Mouse (Mus musculus) E14TG2a.4 (cell line): Measurements from ENCODE around the gene Cops3.
"Not testable (repeated sequence)": the region's sequence is repeated elsewhere in the genome, so short reads cannot be mapped to it uniquely, and the experiment has no call there.

Experiments
- H3K27me3 ChIP-seq: 2 replicates; pipeline ENCODE4 v1.6.1; 2014; ENCODE audit warnings: low read length, control low read depth; ENCODE audit not compliant: insufficient read depth
- H3K36me3 ChIP-seq: 2 replicates; pipeline ENCODE4 v1.6.1; 2014; ENCODE audit warnings: low read length, control low read depth; ENCODE audit not compliant: insufficient read depth
- H3K4me1 ChIP-seq: replicated peaks from 2 replicates; pipeline ENCODE4 v1.6.1; 2014; ENCODE audit warnings: low read depth, low read length, control low read depth
- H3K4me3 ChIP-seq: replicated peaks from 2 replicates; pipeline ENCODE4 v1.5.1; 2014; ENCODE audit warnings: mild to moderate bottlenecking, low read length
- H3K9me3 ChIP-seq: 2 replicates; pipeline ENCODE4 v1.6.1; 2014; ENCODE audit warnings: low read length, control low read depth
- CTCF ChIP-seq: conservative IDR thresholded peaks from 2 replicates; pipeline ENCODE4 v1.5.1; 2014; ENCODE audit warnings: low read length
- NANOG ChIP-seq: IDR thresholded peaks from 2 replicates; pipeline ENCODE4 v1.6.1; 2014; ENCODE audit warnings: borderline replicate concordance, low read length, mixed read lengths
- POU5F1 ChIP-seq: IDR thresholded peaks from 2 replicates; pipeline ENCODE4 v1.6.1; 2014; ENCODE audit warnings: low read length, borderline replicate concordance

The Cops3 gene

DNA sequence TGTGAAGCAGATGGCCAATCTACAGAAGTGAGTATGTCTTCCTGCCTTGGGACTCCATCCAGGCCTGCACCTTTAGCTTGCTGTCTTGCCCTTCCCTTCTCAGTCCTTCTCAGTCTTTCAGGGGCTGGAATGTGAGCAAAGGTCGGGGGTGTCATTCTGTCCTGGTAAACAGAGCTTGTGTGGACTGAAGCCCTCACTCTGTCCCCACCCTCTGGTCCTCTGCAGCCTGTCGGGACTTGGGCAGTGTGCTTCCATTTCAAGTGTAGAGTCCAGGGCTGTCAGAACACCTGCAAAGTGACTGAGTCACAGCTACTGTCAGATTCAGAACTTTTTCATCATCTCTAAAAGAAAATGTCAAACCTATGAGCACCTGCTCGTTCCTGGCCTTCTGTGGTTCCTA, 13.2 kb upstream of the Cops3 start:
- no peak overlapping the region for H3K4me3 ChIP-seq
- no peaks in the 10 kb centered on the region for H3K36me3 ChIP-seq
- TF ChIP-seq CTCF (no peak), NANOG (no peak), POU5F1 (no peak)
- H3K27me3 ChIP-seq = peaks cover 22% of the 10 kb centered on the region
- peaks cover 13% of the 10 kb centered on the region for H3K4me1 ChIP-seq
- H3K9me3 ChIP-seq = no peaks in the 10 kb centered on the region

DNA sequence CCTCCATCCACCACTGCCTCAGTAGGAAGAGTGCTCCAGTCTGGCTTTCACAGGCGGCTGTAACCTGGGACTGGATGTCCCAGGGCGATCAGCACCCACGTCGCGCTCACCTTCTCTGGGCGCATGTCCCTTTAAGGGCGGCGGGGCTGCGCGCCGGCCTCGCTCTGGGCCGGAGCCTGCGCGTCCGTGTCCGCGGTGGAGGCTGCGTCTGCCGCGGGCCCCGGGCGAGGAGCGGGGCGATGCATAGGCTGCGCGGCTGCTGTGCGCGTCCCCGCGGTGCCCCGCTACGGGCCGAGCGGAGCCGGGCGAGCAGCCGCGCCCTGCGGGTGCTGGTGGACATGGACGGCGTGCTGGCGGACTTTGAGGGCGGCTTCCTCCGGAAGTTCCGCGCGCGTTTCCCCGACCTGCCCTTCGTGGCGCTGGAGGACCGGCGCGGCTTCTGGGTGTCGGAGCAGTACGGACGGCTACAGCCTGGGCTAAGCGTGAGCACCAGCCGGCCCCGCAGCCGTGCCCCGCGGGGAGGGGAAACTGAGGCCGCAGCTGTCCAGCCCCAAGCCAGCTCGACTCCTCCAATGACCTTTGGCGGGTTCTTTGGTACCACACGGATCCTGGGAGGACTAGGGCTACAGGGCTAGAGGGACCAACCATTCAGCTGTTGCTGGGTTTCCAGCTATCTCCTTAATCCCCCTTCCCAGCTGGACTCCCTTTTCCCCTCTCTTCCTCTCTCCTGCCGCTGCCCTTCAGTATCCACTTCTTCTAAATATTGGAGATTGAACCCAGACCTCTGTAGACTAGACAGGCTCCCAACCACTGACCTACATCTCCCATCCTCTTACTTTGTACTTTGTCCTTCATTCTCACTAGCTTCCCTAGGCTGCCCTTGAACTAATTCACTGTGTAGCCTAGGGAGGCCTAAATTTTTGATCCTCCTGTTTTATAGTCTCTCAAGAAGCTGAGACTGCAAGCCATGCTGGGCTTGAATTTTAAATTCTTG, 8.6 kb upstream of the Cops3 start:
- Histone ChIP-seq H3K4me3 (peak overlapping the region; percentile 87), H3K9me3 (0 out of 2 replicates have a peak, but pooled peaks cover 5% of the 10 kb centered on the region), H3K36me3 (no peaks in the 10 kb centered on the region), H3K4me1 (peaks cover 17% of the 10 kb centered on the region), H3K27me3 (peaks cover 22% of the 10 kb centered on the region)
- TF ChIP-seq NANOG (no peak), CTCF (no peak), POU5F1 (no peak)

DNA sequence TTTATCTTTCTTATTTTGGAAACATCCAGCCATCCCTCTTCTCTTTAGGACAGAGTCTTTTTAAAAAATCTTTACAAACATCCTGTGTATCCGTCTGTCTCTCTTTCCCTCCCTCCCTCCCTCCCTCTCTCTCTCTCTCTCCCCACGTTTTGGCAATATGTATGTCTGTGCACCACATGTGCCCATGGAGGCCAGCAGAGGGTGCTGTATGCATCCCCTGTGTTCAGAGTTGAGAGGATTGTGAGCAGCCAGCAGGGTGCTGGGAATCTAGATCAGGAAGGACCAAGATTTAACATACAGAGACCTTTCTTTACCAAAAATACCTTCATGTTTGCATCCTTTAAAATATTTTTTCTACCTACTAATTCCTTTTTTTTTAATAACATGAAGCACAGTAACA, 7.5 kb upstream of the Cops3 start:
- Histone ChIP-seq H3K36me3 (no peaks in the 10 kb centered on the region), H3K4me1 (peaks cover 8% of the 10 kb centered on the region), H3K9me3 (0 out of 2 replicates have a peak, but pooled peaks cover 5% of the 10 kb centered on the region), H3K27me3 (peaks cover 22% of the 10 kb centered on the region), H3K4me3 (peak overlapping the region; percentile 87; the same call in 1 of the 2 replicates)
- TF ChIP-seq CTCF = peak; percentile 31
- TF ChIP-seq POU5F1 = no peak

DNA sequence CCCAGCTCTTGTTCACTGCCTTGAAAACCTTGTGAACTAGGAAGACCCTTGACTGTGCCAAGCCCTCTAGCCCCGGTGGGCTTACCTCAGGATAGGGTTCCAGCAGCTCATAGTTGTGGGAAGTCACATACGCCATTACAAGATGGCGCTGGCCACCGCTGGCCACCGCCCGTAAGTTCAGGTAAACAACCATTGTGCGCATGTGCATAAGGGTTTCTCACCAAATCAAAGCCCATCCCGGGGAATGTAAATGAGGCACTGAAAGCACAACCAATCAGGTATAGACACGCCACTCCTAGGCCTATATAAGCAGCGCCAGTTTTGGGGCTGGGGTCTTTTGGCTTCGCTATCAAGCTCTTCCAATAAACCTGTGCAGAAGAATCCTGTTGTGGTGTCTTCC, 6.7 kb upstream of the Cops3 start:
- Histone ChIP-seq H3K27me3 (peaks cover 22% of the 10 kb centered on the region), H3K36me3 (no peaks in the 10 kb centered on the region), H3K9me3 (0 out of 2 replicates have a peak, but pooled peaks cover 5% of the 10 kb centered on the region), H3K4me3 (no peak overlapping the region), H3K4me1 (peaks cover 8% of the 10 kb centered on the region)
- TF ChIP-seq NANOG (no peak), CTCF (no peak), POU5F1 (no peak)

DNA sequence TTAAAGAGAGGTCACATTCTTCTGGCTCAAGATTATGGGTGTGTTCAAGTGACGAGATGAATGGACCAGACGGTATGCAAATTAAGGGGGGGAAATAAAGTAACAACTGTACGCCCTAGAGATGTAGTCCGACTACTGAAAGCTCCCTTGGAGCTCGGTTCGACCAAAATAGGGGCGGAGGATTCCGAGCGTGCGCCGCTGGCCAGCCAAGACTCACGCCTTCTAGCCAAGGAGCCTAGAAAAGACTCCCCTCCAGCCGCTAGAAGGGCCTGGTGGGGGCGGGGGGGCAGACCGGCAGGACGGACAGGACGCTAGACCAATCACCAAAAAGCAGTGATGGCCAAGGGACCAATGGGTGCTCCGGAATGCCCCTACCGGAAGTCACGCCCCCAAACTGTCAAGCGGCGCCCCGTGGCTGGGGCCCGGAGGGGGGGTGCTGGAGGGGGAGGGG, 605 bp downstream of the Cops3 start, which contains the start of gene Nt5m:
Gene Nt5m, plus strand, starts transcription at position 440 of the 451 bp plus-strand sequence.
- Histone ChIP-seq H3K4me1 (peaks cover 27% of the 10 kb centered on the region), H3K4me3 (peak within 1 kb of the TSS; percentile 99), H3K27me3 (no peaks in the 10 kb centered on the region), H3K36me3 (peaks cover 42% of the 10 kb centered on the region), H3K9me3 (no peaks in the 10 kb centered on the region)
- TF ChIP-seq NANOG (no peak), POU5F1 (no peak), CTCF (no peak)

DNA sequence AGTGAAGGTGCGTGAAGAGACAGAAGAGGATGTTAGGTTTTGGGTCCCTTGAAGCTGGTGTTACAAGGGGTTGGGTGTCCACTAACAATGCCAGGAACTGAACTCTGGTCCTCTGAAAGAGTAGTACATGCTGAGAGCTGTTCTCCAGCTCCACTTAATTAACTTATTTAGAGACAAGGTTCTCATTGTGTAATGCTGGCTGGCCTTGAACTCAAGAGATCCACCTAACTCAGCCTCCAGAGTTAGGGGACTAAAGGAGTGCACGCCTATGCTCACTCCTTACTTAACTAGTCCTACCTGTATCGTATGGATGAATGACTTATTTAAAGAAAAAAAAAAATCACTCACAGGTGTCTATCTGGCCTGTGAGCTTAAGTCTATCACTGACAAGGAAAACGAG, 1.2 kb downstream of the Cops3 start:
- H3K4me3 ChIP-seq = peak overlapping the region; percentile 99
- H3K9me3 ChIP-seq = no peaks in the 10 kb centered on the region
- H3K27me3 ChIP-seq = no peaks in the 10 kb centered on the region
- peaks cover 27% of the 10 kb centered on the region for H3K4me1 ChIP-seq
- TF ChIP-seq POU5F1 (no peak), CTCF (no peak), NANOG (no peak)
- peaks cover 48% of the 10 kb centered on the region for H3K36me3 ChIP-seq

DNA sequence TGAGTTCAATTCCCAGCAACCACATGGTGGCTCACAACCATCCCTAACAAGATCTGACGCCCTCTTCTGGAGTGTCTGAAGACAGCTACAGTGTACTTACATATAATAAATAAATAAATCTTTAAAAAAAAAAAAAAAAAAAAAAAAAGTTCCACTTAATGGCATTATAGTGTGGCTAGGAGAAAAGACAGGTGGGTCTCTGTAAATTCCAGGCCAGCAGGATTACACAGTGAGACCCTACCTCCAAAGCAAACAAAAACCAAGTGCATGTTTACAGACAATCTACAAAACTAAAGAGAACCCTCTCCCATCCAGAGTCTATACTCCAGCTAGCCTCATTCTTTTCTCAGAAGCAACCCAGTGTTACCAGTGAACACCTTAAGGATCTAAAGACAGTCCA, 1.8 kb downstream of the Cops3 start:
- Histone ChIP-seq H3K4me1 (peaks cover 27% of the 10 kb centered on the region), H3K36me3 (peaks cover 54% of the 10 kb centered on the region), H3K4me3 (peak overlapping the region; percentile 99)
- not testable (repeated sequence) for H3K9me3 ChIP-seq, H3K27me3 ChIP-seq

DNA sequence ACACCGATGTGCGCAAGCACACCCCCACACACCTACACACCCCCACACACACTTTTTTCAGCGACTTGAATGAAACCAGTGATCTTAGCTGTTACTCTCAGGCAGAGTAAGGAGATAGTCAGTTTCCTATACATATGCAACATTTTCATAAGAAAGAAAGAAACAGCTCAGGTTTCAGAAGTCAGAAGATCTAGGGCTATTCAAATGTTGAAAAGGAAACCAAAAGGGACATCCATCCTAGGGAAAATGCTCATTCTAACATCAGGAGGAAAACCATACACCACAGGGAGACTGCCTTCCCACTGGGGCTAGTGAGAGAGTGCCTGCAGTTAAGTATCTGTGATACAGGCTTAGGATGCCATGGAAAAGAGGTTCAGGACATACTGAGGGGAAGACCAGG, 18.0 kb downstream of the Cops3 start:
- H3K9me3 ChIP-seq = no peaks in the 10 kb centered on the region
- no peak overlapping the region for H3K4me3 ChIP-seq
- TF ChIP-seq POU5F1 (no peak), NANOG (peak; percentile 59; the same call in 1 of the 2 replicates)
- no peaks in the 10 kb centered on the region for H3K27me3 ChIP-seq
- peaks cover 22% of the 10 kb centered on the region for H3K4me1 ChIP-seq
- peaks cover 99% of the 10 kb centered on the region for H3K36me3 ChIP-seq
